Mouse (Mus musculus) megakaryocyte, embryonic 14.5 days (primary cell): ENCODE data around the gene Olfr1308. TPM values are rescaled to one million over a fixed set of nuclear protein-coding genes. Genes with fewer than 3 reads are reported as not detected.

ENCODE experiments used
- H3K27me3 ChIP-seq: replicated peaks from 2 replicates; pipeline ENCODE3; 2012; ENCODE audit warnings: inconsistent platforms
- H3K36me3 ChIP-seq: replicated peaks from 2 replicates; pipeline ENCODE3; 2012; ENCODE audit warnings: low read length, inconsistent platforms, mixed read lengths
- H3K4me1 ChIP-seq: 2 replicates; pipeline ENCODE4 v1.6.1; 2012; ENCODE audit warnings: inconsistent platforms
- H3K4me3 ChIP-seq: replicated peaks from 2 replicates; pipeline ENCODE3; 2012; ENCODE audit warnings: moderate library complexity, mild to moderate bottlenecking, inconsistent platforms
- H3K9me3 ChIP-seq: 2 replicates; pipeline ENCODE4 v1.6.1; 2012; ENCODE audit warnings: inconsistent platforms
- FLI1 ChIP-seq: IDR thresholded peaks from 2 replicates; pipeline ENCODE4 v1.6.1; 2012; ENCODE audit warnings: low read length, inconsistent platforms, mixed read lengths
- GATA1 ChIP-seq: IDR thresholded peaks from 3 replicates; pipeline ENCODE4 v1.6.1; 2012; ENCODE audit warnings: mixed read lengths, low read length, inconsistent platforms, borderline replicate concordance
- polyA plus RNA-seq: library from polyadenylated mRNA; stranded (reverse); fragments of >175 nt; gene quantifications from 2 replicates; pipeline ENCODE4 v1.2.3, GENCODE M21; 2012; ENCODE audit warnings: low replicate concordance; ENCODE audit not compliant: insufficient read depth

Olfr1308 gene
- polyA plus RNA-seq: not detected in 2 replicates

DNA sequence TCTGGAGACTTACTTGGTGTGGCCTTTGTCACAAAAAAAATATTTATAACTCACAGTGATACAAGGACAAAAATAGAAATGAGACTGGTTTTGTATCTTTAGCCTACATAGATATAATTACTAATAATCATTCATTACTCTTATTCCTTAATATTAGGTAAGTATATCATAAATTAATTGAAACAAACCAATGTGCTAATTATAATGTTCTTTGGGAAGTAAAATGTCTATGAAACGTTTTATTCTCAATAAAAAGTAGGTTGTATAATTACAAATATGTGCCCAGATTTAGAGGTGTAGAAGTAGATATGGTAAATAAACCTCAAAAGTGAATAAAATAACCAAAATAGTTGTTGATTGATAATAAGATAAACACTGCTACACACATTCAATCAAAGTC is at the start of gene Olfr1308:
Gene Olfr1308 (minus strand): TSS at position 101 of the 400 bp plus-strand sequence.
- TF ChIP-seq GATA1 (no peak), FLI1 (no peak)
- H3K4me3 ChIP-seq: no peak within 1 kb of the TSS
- no peaks in the 10 kb centered on the region for H3K36me3 ChIP-seq
- no peaks in the 10 kb centered on the region for H3K4me1 ChIP-seq
- no peaks in the 10 kb centered on the region for H3K27me3 ChIP-seq
- H3K9me3 ChIP-seq: no peaks in the 10 kb centered on the region

DNA sequence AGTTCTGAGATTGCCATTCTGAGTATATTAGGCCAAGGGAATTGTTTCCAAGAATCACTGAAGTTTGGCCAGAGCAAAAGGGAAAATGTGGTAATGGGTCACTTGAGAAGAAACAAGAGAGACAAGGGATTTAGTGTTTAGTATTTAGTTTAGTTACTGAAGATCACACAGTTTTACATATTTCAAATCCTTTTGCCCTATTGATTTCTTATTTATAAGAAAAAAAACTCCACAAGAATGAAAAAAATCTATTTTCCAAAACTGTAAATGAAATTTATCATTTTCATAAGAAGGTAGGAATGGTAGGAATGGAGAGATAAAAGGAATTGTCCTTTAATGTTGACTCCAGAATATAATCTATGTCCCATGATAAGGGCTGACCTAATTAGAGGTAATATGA is 47.9 kb upstream of the Olfr1308 start, which contains the start of gene Olfr1310:
Gene Olfr1310 (minus strand): TSS at position 101 of the 400 bp plus-strand sequence.
- Histone ChIP-seq H3K4me1 (no peaks in the 10 kb centered on the region), H3K27me3 (no peaks in the 10 kb centered on the region), H3K9me3 (no peaks in the 10 kb centered on the region), H3K36me3 (no peaks in the 10 kb centered on the region), H3K4me3 (no peak within 1 kb of the TSS)
- TF ChIP-seq GATA1: no peak
- TF ChIP-seq FLI1: no peak

DNA sequence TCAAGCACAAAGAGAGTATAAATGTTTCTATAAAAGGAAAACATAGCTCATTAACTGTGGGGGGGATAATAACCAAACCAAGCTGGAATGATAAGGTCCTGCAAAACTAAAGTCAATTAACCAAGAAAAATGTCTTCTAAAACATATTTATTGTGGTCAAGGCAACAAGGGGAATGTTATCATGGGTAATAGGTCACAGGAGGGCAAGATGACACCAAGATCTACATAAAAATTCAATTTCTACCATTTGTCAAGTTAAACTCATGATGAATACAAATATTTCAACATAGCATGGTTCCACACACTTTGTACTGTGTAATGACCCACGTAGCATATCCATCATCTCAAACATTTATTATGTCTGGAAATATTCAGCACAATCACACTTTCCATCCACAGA is 25.4 kb upstream of the Olfr1308 start, which contains the start of gene Olfr1309:
Gene Olfr1309 (minus strand): TSS at position 101 of the 400 bp plus-strand sequence.
- Histone ChIP-seq H3K4me1 (no peaks in the 10 kb centered on the region), H3K36me3 (no peaks in the 10 kb centered on the region), H3K27me3 (no peaks in the 10 kb centered on the region), H3K9me3 (no peaks in the 10 kb centered on the region), H3K4me3 (no peak within 1 kb of the TSS)
- TF ChIP-seq FLI1: no peak
- TF ChIP-seq GATA1: no peak

DNA sequence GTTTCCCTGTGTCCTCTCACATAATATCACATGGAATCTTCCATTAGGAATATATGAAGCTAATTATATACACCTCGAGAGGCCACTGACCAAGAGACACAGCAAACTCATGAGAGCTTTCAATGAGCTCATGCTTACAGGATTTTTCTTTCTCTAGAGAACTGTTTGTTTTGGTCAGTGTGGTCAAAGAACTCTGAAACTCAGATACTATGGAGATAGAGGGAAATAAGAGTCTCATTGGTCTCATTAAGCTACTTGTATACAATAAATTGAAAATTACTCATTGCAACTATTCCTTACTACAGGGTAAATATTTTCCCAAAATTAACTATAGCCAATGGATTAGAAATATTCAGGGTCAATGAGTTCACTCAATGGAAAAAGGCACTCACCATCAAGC is 15.4 kb downstream of the Olfr1308 start, which contains the start of gene Olfr1307:
Gene Olfr1307 (minus strand): TSS at position 101 of the 400 bp plus-strand sequence.
- Histone ChIP-seq H3K27me3 (no peaks in the 10 kb centered on the region), H3K4me3 (no peak within 1 kb of the TSS), H3K4me1 (no peaks in the 10 kb centered on the region), H3K36me3 (no peaks in the 10 kb centered on the region), H3K9me3 (no peaks in the 10 kb centered on the region)
- TF ChIP-seq GATA1 (no peak), FLI1 (no peak)

DNA sequence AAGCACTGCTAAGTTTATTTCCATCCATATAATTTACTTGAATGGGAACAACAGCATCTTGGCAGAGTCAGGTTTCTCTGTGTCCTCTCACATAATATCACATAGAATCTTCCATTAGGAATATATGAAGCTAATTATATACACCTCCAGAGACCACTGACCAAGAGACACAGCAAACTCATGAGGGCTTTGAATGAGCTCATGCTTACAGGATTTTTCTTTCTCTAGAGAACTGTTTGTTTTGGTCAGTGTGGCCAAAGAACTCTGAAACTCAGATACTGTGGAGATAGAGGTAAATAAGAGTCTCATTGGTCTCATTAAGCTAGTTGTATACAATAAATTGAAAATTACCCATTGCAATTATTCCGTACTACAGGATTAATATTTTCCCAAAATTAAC is 48.6 kb downstream of the Olfr1308 start, which contains the start of gene Olfr1306:
Gene Olfr1306 (minus strand): TSS at position 101 of the 400 bp plus-strand sequence.
- H3K36me3 ChIP-seq: no peaks in the 10 kb centered on the region
- H3K4me1 ChIP-seq: no peaks in the 10 kb centered on the region
- H3K9me3 ChIP-seq: no peaks in the 10 kb centered on the region
- no peak within 1 kb of the TSS for H3K4me3 ChIP-seq
- H3K27me3 ChIP-seq: no peaks in the 10 kb centered on the region
- no peak for TF ChIP-seq FLI1
- no peak for TF ChIP-seq GATA1

Other genes with a start within 250 kb of the Olfr1308 start
- gene Olfr1301, start 213.9 kb downstream of the Olfr1308 start, polyA plus RNA-seq: not detected in 2 replicates
- not detected in 2 replicates for gene Olfr1302, start 187.5 kb downstream of the Olfr1308 start, polyA plus RNA-seq
- not detected in 2 replicates for gene Olfr1303, start 144.6 kb downstream of the Olfr1308 start, polyA plus RNA-seq
- not detected in 2 replicates for gene Olfr1305, start 87.8 kb downstream of the Olfr1308 start, polyA plus RNA-seq
- not detected in 2 replicates for gene Olfr1306, start 48.7 kb downstream of the Olfr1308 start, polyA plus RNA-seq
- gene Olfr1307, start 15.5 kb downstream of the Olfr1308 start, polyA plus RNA-seq: 0.14 TPM in 1 of 2 replicates, not detected in the other
- gene Olfr1309, start 25.3 kb upstream of the Olfr1308 start, polyA plus RNA-seq: not detected in 2 replicates
- not detected in 2 replicates for gene Olfr1310, start 47.8 kb upstream of the Olfr1308 start, polyA plus RNA-seq
- not detected in 2 replicates for gene Olfr1311, start 59.5 kb upstream of the Olfr1308 start, polyA plus RNA-seq
- gene Olfr1312, start 85.3 kb upstream of the Olfr1308 start, polyA plus RNA-seq: not detected in 2 replicates
- gene Olfr1313, start 112.9 kb upstream of the Olfr1308 start, polyA plus RNA-seq: not detected in 2 replicates
- not detected in 2 replicates for gene Olfr1314, start 131.8 kb upstream of the Olfr1308 start, polyA plus RNA-seq
- gene Olfr1315-ps1, start 150.5 kb upstream of the Olfr1308 start, polyA plus RNA-seq: not detected in 2 replicates
- not detected in 2 replicates for gene Olfr1316, start 170.0 kb upstream of the Olfr1308 start, polyA plus RNA-seq
- gene Olfr1317, start 175.4 kb upstream of the Olfr1308 start, polyA plus RNA-seq: not detected in 2 replicates
- not detected in 2 replicates for gene Olfr1318, start 189.3 kb upstream of the Olfr1308 start, polyA plus RNA-seq